Mouse (Mus musculus) heart, adult 8-10 months (tissue): ENCODE results near the gene Mcts1. TPM values are rescaled to one million over a fixed set of nuclear protein-coding genes. Genes with fewer than 3 reads are reported as not detected.

Source experiments
- DNase-seq: peaks from one replicate; pipeline ENCODE4 v3.0.0; 2022; ENCODE audit warnings: low spot score
- total RNA-seq, 4 experiments: library from RNA; stranded (reverse); gene quantifications; 2 replicates each; pipeline ENCODE4 v1.2.4; 2022

Gene Mcts1
- total RNA-seq, 4 experiments from 2014 or later = 30.1 to 43.2 (median 37.5) TPM

DNA sequence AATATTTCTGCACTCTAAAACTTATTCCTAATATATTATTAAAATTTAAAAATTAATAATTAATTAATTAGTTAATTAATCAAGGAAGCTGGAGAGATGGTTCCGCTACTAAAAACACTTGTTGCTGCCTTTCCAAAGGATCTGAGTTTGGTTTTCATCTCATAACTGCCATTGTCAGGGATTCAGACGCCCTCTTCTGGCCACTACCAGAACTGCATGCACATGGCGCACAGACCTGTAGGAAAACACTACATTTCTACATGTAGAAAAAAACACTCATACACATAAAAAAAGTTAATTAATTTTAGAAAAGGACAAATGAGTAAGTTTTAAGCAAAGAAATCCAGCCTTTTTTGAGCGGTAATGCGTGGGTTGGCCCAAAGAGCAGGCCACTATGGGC, 54.3 kb downstream of the Mcts1 start:
- DNase-seq = no peak

DNA sequence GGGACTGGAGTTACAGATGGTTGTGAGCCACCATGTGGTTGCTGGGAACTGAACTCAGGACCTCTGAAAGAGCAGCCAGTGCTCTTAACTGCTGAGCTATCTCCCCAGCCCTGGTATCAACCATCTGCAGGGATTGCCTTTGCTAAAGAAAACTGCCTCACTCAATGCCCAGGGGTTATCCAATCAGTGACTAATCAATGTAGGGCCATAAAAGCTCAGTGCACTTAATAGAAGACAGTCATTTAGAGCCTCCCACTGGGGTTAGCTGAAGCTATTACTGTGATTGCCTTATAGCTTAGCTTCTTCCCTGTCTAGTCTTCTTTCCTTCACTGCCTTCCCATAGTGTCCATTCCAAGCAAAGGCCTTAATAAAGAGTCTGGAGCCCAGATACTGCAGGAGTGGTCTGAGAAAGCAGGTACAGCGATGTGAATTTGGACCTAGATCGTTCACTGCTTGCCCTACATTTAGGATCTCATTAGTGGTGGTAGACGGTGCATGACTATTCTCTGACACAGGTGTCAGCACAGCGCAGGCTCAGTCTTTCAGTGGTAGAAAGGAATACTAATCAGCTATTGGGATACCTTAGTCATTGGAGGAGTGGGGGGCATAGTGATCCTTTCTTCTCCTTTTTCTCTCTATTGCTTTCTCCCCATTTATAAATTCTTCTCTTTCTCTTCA, 56.0 kb downstream of the Mcts1 start:
- no peak for DNase-seq

Other genes starting within 250 kb of the Mcts1 start
- 100 to 1,000 TPM; 135 to 137 (median 136) TPM for gene Lamp2, start 144.1 kb upstream of the Mcts1 start, total RNA-seq
- gene Cul4b, start 24.4 kb upstream of the Mcts1 start, total RNA-seq = 10 to 100 TPM; 10.7 to 13.3 (median 12.0) TPM
- 10 to 100 TPM in 3 of 4 experiments, 1 to 10 TPM in 1; 9.0 to 15.3 (median 11.0) TPM for gene C1galt1c1, start 34.5 kb downstream of the Mcts1 start, total RNA-seq
- gene 6030498E09Rik, start 172.1 kb downstream of the Mcts1 start, total RNA-seq = not detected